Mouse (Mus musculus) left cerebral cortex, postnatal 4 days (tissue): ENCODE results near the gene Synm. TPM values are rescaled to one million over a fixed set of nuclear protein-coding genes. Genes with fewer than 3 reads are reported as not detected.

Experiments used
- DNase-seq: peaks from one replicate; pipeline ENCODE4 v3.0.0-alpha.2; 2022
- intact Hi-C: fragments of 180-260 bp; cut with DNase I; formaldehyde crosslinking; loops from one replicate; pipeline ENCODE4 v1.15.1; 2025
- microRNA-seq: library from miRNA; unstranded; fragments of <30 nt; microRNA quantifications from one replicate; pipeline ENCODE4 v1.2.0, GENCODE M21; 2022
- total RNA-seq, 2 experiments: library from RNA; stranded (reverse); gene quantifications; 2 replicates each; pipeline ENCODE4 v1.2.3; 2021

Gene Synm
- total RNA-seq, 2 experiments from 2014 or later = 25.6 to 27.7 TPM

GRCm38 (mm10) chr7:67701252-67701914 lies 58.2 kb downstream of the Synm start:
- DNase-seq = no peak
- intact Hi-C loops = no loop called here

- DNase-seq = peak; percentile 39
- intact Hi-C loops = no loop called here
Measured at GRCm38 (mm10) chr7:67700846-67701245, 58.7 kb downstream of the Synm start.

- intact Hi-C loops = no loop called here
- DNase-seq = no peak
Measured at GRCm38 (mm10) chr7:67699301-67699700, 60.2 kb downstream of the Synm start.

- no peak for DNase-seq
- intact Hi-C loops = no loop called here
Measured at GRCm38 (mm10) chr7:67697892-67698630, 61.5 kb downstream of the Synm start.

- DNase-seq = no peak
- intact Hi-C loops = no loop called here
Measured at GRCm38 (mm10) chr7:67695906-67696305, 63.6 kb downstream of the Synm start.

- intact Hi-C loops = no loop called here
- DNase-seq = no peak
Measured at GRCm38 (mm10) chr7:67692791-67693538, 66.6 kb downstream of the Synm start.

- DNase-seq = no peak
- intact Hi-C loops = no loop called here
Measured at GRCm38 (mm10) chr7:67692141-67692540, 67.4 kb downstream of the Synm start.

GRCm38 (mm10) chr7:67691036-67691435 lies 68.5 kb downstream of the Synm start:
- intact Hi-C loops = no loop called here
- DNase-seq = no peak

GRCm38 (mm10) chr7:67689793-67690192 lies 69.7 kb downstream of the Synm start:
- intact Hi-C loops = no loop called here
- DNase-seq = no peak

GRCm38 (mm10) chr7:67688281-67688680 lies 71.3 kb downstream of the Synm start:
- intact Hi-C loops = no loop called here
- DNase-seq = no peak

- intact Hi-C loops = no loop called here
- no peak for DNase-seq
Measured at GRCm38 (mm10) chr7:67686545-67686944, 73.0 kb downstream of the Synm start.

GRCm38 (mm10) chr7:67683006-67683405 lies 76.5 kb downstream of the Synm start:
- intact Hi-C loops = no loop called here

GRCm38 (mm10) chr7:67681078-67681477 lies 78.5 kb downstream of the Synm start:
- no peak for DNase-seq
- intact Hi-C loops = no loop called here

More at GRCm38 (mm10) chr7:67683006-67683405, 76.5 kb downstream of the Synm start:
- no peak for DNase-seq

Small RNA genes within 50 kb of the gene (microRNA-seq; reads per million reads assigned to microRNA genes)
- gene Gm23844 = not detected

Other genes starting within 250 kb of the Synm start
- 10 to 100 TPM; 32.8 to 35.8 TPM for gene Lrrc28, start 114.5 kb downstream of the Synm start, total RNA-seq
- 1 to 10 TPM; 8.7 to 9.6 TPM for gene Ttc23, start 112.3 kb downstream of the Synm start, total RNA-seq
- 10 to 100 TPM; 64.2 to 70.0 TPM for gene Igf1r, start 193.1 kb upstream of the Synm start, total RNA-seq